Mouse (Mus musculus) neural tube, embryonic 15.5 days (tissue): ENCODE measurements around the gene Ube2l6. TPM values are rescaled to one million over a fixed set of nuclear protein-coding genes. Genes with fewer than 3 reads are reported as not detected.

Experiments
- polyA plus RNA-seq: library from polyadenylated mRNA; unstranded; fragments of >200 nt; fragmentation: Nextera tagmentation; extraction: Ambion mirVana; gene quantifications from 2 replicates; pipeline ENCODE4 v1.2.1, GENCODE M21; 2015

Gene Ube2l6
- polyA plus RNA-seq, 1 experiment from 2014 or later = 20.1 TPM

Other genes starting within 250 kb of the Ube2l6 start
- 27.5 and 27.6 TPM in 2 replicates for gene Ctnnd1, start 148.1 kb upstream of the Ube2l6 start, polyA plus RNA-seq
- 0.28 and 0.36 TPM in 2 replicates for gene Btbd18, start 139.7 kb upstream of the Ube2l6 start, polyA plus RNA-seq
- 189 and 204 TPM in 2 replicates for gene Selenoh, start 128.1 kb upstream of the Ube2l6 start, polyA plus RNA-seq
- not detected in 2 replicates for gene Gm28635, start 120.8 kb upstream of the Ube2l6 start, polyA plus RNA-seq
- gene Med19, start 120.4 kb upstream of the Ube2l6 start, polyA plus RNA-seq = 52.7 and 53.0 TPM in 2 replicates
- gene Tmx2, start 119.7 kb upstream of the Ube2l6 start, polyA plus RNA-seq = 298 and 334 TPM in 2 replicates
- gene Zdhhc5, start 83.6 kb upstream of the Ube2l6 start, polyA plus RNA-seq = 15.6 and 17.6 TPM in 2 replicates
- 19.7 and 23.8 TPM in 2 replicates for gene Clp1, start 71.5 kb upstream of the Ube2l6 start, polyA plus RNA-seq
- gene Ypel4, start 64.8 kb upstream of the Ube2l6 start, polyA plus RNA-seq = 15.0 and 16.2 TPM in 2 replicates
- 5.0 and 5.9 TPM in 2 replicates for gene Gm19426, start 55.2 kb upstream of the Ube2l6 start, polyA plus RNA-seq
- gene Serping1, start 23.4 kb upstream of the Ube2l6 start, polyA plus RNA-seq = 33.1 and 38.3 TPM in 2 replicates
- not detected in 2 replicates for gene Smtnl1, start 23.8 kb downstream of the Ube2l6 start, polyA plus RNA-seq
- gene Timm10, start 28.2 kb downstream of the Ube2l6 start, polyA plus RNA-seq = 78.9 and 86.0 TPM in 2 replicates
- gene Slc43a1, start 40.0 kb downstream of the Ube2l6 start, polyA plus RNA-seq = 1.3 and 5.0 TPM in 2 replicates
- gene Rtn4rl2, start 87.9 kb downstream of the Ube2l6 start, polyA plus RNA-seq = 3.6 and 3.9 TPM in 2 replicates
- gene Slc43a3, start 137.8 kb downstream of the Ube2l6 start, polyA plus RNA-seq = 5.7 and 15.2 TPM in 2 replicates
- gene Prg2, start 181.6 kb downstream of the Ube2l6 start, polyA plus RNA-seq = 0.22 and 0.69 TPM in 2 replicates
- not detected in 2 replicates for gene Prg3, start 189.4 kb downstream of the Ube2l6 start, polyA plus RNA-seq
- 146 and 191 TPM in 2 replicates for gene Ssrp1, start 238.4 kb downstream of the Ube2l6 start, polyA plus RNA-seq
- gene P2rx3, start 238.6 kb downstream of the Ube2l6 start, polyA plus RNA-seq = 19.5 and 21.6 TPM in 2 replicates
- 19.7 and 24.3 TPM in 2 replicates for gene Tnks1bp1, start 249.2 kb downstream of the Ube2l6 start, polyA plus RNA-seq